Mouse (Mus musculus): ENCODE results near the gene Tln1. TPM values are rescaled to one million over a fixed set of nuclear protein-coding genes. Genes with fewer than 3 reads are reported as not detected.
A peak's percentile ranks its signal among the peaks of the same experiment; 100 is the strongest.

The Tln1 gene
- total RNA-seq, 2 experiments from 2014 or later = 111 to 135 TPM

DNA sequence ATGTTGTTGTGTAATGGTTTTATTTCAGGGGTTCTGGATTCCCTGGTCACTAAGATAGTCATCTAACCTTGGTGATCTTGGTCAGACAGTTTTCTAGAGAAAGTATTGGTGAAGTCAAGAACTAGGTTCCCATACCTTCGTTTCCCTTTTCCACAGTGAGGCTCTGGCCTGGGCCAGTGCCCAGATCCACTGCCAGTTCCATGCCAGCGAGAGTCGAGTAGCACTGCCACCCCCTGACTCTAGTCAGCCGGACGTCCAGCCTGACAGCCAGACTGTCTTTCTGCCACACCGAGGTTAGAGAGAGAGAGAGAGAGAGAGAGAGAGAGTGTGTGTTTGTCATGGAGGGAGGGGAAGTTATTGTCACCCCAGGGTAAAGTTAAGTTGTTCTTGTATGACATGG is 17.2 kb upstream of the Tln1 start:
- intact Hi-C loops (cut with DNase I) = loop anchor here (5.0 to 10.0 kb wide), 3 partner anchors 53 to 525 kb away; partner anchors contain the start of genes Fam221b, Npr2, Tmem8b and Unc13b
- DNase-seq = no peak

DNA sequence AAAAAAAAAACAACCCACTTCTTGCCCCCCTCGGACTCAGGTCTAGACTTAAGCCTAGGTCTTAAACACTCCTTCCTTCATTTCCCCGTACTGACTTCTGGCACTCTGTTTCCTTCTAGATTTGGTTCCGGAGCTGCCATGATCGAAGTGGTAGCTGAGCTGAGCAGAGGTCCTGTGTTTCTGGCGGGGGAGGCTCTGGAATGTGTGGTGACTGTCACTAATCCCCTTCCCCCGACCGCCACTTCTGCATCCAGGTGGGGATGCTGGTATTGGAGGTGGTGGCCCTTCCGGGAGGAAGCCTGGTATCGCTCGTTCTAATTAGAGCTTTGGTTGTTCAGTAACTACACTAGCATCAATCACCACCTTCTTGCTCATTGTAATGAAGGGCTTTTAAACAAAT is 16.8 kb upstream of the Tln1 start:
- intact Hi-C loops (cut with DNase I) = loop anchor here (5.0 to 10.0 kb wide), 2 partner anchors 53 to 524 kb away; partner anchors contain the start of genes Npr2 and Unc13b
- DNase-seq = no peak

DNA sequence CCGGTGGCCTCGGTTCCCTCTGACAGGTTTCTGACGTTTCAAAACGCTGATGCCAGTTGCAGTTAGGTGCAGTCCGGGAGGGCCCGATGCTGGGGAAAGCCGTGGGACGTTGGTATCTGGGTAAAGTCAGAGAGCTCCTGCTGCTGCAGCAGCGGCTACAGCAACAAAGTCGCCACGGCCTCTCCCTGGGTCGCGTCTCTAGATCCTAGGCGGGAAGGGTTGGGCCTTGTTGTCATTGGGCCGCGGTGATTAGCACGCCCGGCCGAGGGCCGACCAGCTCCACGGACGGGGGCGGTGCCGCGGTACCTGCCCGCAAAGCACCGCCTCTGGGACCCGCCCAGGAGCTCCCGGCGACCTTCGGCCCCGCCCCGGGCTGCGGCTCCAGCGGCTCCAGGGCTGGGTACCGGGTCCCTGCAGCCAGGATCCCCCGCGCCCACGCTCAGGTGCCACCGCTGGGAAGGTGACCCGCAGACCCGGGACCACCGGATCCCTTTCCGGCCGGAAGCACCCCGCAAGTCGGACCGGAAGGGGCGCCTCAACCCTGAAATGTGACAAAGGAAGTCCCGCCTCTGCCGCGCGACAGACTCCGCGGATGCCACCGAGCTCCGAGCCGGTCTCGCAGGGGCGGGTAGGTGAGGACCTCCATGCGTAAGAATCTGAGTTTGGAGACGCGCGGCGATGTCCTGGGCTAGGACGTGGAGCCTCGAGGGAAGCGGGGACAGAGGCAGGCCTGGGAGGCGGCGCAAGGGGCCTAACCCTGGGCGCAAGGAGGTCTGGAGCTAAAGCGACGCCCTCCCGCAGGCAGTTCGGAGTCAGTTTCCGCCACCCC is 16.1 kb upstream of the Tln1 start, which contains the start of the genes Rgp1 and Gba2:
Gene Rgp1, plus strand, starts transcription at position 340 of the 829 bp plus-strand sequence.
Gene Gba2, minus strand, starts transcription at position 498 of the 829 bp plus-strand sequence.
- intact Hi-C loops (cut with DNase I) = loop anchor here (1.0 to 10.0 kb wide), 3 partner anchors 16 to 524 kb away; partner anchors contain the start of genes Creb3, Npr2, Tln1 and Unc13b
- DNase-seq = peak; percentile 88 to 89

DNA sequence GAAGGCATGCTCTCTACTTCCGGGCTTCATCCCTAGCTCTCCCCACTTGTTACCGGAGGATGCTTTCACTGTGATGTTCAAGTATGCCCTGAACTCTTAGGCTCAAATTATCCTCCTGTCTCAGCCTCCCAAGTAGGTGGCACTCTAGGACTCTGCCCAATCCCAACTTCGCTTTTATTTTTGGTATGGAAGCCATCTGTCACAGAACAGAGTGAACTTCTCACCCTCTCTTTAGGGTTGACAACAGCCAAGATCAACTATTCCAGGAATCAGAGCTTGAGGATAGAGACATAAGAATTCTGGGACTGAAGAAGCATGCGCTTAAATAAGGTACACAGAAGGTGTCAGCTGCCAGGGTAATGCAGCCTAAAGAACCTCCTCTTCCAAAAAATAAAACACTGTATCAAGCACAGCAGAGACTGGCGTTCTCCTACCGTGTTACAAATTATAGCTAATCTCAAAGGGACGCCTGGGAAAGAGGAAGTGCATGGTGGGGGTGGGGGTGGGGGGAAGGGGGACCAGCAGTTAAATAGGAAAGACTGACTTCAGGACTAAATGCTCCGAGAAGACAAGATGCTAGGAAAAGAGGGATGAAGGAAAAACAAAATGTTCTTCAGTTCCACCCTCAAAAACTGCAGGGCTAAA is 14.9 kb upstream of the Tln1 start:
- no peak for DNase-seq
- intact Hi-C loops (cut with DNase I) = loop anchor here (5.0 to 10.0 kb wide), 2 partner anchors 55 to 523 kb away; partner anchors contain the start of genes Npr2 and Unc13b

DNA sequence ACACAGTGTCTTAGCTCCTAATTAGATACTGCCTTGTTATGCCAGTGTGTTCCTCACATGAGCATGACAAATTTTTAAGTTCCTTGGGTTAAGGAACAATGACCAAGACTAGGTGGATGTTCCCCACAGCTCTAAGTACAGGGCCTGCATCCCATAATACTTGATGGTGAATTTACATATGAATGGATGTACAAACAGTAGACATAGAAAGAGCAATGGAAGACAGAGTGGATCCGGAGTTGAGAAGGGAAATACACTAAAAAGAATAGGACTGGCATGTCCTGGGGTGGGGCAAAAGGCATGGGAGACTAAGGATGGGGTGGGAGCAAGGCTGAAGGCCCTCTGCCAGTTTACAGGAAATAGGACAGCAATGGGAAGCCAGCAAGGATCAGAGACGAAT is 12.9 kb upstream of the Tln1 start:
- no peak for DNase-seq
- intact Hi-C loops (cut with DNase I) = loop anchor here (5.0 to 10.0 kb wide), 2 partner anchors 57 to 521 kb away; partner anchors contain the start of genes Npr2 and Unc13b

DNA sequence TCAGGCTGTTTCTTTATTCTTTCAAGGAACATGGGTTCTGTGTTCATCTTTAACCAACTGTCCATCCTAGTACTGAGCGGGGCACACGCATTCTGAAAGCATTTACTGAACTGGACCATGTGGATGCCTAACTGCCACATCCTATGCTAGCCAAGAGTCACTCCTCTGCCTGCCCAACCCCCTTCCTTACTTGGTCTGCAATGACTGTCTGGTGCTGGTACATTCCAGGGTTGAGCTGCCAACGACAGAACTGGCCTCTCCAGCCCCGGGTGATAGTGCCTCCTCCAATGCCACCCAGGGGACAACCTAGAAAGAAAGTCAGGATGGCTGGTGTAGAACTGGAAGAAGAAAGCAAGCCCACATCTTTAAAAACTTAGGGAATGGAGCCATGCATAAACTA is 11.1 kb upstream of the Tln1 start:
- no peak for DNase-seq
- intact Hi-C loops (cut with DNase I) = loop anchor here (5.0 to 10.0 kb wide), 2 partner anchors 41 to 519 kb away; partner anchors contain the start of gene Unc13b

DNA sequence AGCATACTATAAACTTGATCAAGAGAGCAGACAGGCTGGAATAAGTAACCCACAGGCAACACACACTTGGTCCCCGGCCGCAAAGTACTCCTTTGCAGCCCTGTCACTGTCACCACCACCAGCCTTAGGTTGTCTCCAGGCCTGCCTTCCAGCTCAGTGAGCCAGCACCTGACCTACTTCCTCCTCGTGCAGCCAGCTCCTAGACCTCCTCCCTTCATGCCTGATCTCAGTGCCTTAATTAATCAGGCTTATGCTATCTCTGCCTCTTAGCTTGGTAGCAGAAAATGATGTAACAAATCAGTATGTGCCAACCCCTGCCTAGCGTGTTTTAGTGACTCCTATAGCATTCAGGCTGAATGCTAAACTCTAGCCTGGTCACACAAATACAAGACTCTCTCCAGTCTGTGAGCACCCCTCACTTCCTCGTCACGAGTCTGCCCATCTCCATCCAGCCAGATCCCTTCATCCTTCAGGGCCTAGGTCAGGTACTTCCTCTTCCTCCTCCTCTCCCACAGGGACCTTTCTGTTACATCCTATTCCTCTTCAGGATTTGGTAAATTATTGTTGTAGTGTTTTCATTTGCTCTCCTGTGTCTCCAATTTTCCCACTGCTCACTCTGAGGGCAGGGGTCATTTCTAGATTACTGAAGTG is 9.0 kb upstream of the Tln1 start:
- no peak for DNase-seq
- intact Hi-C loops (cut with DNase I) = loop anchor here (5.0 to 10.0 kb wide), 2 partner anchors 39 to 517 kb away; partner anchors contain the start of gene Unc13b

DNA sequence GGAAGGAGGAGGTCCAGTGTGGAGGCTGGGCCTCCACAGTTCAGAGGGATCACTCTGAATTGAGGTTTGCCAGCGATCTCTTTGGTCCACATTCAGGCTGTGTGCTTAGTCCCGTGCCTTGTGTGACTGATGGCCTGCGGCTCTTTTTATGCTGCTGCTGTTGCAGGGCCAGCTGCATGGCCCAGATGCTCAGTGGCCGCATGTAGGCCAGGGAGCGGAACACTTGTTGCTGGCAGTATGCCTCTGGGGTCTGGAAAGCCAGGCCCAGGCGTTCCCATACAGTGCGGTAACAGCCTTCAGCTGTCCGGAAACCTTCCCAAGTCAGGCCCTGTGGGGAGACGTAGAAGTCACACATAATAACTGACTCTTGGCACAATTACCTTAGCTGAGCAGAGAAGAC is 4.6 kb upstream of the Tln1 start:
- DNase-seq = peak in 1 of 2 experiments; percentile 38
- intact Hi-C loops (cut with DNase I) = no loop called here

DNA sequence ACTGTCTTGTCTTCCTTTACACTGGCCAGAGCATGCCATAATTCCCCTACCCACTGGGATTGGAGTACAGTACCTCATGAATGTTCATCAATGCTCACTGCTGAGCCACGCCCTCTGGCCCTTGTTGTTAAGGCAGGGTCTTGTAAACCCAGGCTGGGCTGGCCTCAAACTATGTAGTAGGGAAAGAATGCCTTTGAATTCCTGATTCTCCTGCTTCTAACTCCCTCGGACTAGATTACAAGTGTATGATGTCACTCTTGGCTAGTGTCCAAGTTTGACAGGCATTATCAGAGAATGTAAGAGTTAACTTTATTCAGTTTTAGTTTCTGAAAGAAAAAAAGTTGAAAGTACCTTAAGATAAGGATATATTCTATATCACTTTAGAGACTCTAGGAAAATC is 1.7 kb upstream of the Tln1 start:
- intact Hi-C loops (cut with DNase I) = no loop called here
- DNase-seq = no peak

DNA sequence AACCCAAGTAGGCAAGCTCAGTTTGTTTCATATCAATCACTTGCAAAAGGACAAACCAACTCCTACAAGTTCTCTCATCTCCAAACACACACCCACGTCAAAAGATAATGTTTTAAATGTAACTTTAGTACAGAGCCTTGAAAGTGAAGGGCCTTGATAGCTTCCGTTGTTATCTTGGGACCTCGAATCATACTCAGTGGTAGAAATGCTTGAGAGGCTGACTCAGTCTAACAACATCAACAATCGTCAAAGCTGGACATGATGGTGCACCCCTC is 1.0 kb upstream of the Tln1 start:
- intact Hi-C loops (cut with DNase I) = no loop called here
- no peak for DNase-seq

DNA sequence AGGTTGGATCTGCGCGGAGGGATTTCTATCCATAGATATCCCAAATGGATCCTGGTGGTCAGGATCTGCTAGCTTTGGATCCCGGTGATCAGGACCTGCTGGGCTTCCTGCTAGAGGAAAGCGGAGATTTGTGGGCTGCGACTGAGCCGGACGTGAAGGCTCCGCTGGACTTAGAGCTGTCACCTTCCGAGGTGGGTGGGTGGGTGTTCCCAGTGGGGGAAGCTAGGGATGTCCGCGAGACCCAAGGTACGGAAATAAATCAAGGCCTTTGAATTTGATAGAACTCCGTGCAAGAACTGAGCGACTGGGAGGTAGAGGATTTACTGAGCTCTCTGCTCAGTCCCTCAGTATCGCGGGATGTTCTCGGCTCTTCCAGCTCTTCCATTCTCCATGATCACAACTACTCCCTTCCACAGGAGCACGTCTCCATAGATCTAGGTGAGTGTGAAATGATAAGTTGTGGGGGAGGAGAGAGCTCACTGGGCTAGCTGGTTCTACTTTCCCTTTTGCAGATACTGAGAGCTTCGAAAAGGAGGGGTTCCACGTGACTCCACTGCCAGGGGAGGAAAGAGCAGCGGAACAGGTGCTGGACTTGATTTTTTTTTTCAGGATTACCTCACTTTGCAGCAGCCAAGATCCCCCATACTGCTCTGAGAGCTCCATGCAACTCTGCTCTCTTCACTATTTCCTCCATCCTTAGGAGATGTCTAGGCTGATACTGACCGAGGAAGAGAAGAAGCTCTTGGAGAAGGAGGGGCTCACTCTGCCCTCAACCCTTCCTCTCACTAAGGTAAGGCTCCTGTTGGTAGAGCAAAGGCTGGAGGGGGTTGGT is 494 bp upstream of the Tln1 start:
- intact Hi-C loops (cut with DNase I) = loop anchor here (1.0 kb wide), 1 partner anchor 15 kb away; the partner anchor contains the start of genes Gba2 and Rgp1
- no peak for DNase-seq

DNA sequence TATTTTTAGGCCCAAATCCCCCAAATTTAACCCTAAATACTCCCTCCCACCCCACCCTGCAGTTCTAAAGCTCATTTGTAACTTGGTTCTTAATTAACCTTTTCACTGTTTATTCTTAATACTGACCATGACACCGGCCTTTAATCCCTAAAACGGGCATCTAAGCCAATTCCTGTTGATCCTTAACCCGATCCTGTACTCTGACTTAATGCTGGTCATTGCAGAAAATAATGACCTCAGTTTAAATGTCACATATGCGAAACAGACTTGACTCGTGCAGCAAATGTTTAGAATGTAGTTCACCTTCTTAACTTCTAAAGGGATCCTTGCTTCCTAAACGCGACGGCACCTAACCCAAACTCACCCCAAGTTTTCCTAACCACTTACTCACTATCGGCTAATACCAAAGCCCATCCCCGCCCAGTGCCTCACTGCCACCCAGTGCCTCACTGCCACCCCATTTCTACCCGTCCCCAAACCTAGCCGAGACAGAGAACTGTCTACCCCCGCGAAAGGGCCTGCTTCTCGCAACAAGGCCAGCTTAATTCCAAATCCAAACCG is 975 bp downstream of the Tln1 start:
- intact Hi-C loops (cut with DNase I) = no loop called here
- DNase-seq = no peak

DNA sequence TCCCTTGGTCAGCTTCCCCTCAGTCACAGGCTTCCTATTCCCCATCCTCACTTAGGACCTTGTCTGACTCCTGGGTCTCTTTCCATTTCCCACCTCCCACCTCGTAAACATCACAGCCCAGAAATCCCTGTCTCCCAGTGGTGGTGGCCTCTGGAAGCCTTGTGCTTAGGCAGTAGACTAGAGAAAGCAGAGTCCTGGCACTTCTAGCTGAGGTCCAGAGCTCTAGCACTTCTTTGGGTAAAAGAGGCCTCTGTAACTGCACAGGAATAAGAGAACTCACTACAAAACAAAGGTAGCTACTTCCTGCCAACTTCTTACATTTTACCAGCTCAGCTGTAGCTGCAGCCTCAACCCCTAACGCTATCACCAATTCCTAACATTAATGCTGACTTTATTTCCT is 1.5 kb downstream of the Tln1 start:
- no peak for DNase-seq
- intact Hi-C loops (cut with DNase I) = no loop called here

DNA sequence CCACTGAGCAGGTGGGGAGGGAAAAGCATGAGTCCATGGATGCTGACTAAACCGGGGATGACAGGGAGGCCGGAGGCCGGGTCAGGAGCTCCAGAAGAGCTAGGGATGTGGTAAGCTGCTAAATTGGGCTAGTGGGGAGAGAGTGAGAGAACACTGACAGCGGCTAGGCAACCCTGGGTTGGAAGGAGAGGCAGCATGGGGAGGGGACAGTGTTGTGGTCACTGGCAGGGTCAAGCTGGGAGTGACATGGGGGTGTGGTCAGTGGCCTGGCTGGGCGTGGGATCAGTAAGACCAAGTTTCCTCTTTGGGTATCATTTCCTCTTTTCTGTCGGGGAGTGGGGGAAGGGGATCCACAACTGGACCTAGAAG is 2.3 kb downstream of the Tln1 start:
- intact Hi-C loops (cut with DNase I) = no loop called here

DNA sequence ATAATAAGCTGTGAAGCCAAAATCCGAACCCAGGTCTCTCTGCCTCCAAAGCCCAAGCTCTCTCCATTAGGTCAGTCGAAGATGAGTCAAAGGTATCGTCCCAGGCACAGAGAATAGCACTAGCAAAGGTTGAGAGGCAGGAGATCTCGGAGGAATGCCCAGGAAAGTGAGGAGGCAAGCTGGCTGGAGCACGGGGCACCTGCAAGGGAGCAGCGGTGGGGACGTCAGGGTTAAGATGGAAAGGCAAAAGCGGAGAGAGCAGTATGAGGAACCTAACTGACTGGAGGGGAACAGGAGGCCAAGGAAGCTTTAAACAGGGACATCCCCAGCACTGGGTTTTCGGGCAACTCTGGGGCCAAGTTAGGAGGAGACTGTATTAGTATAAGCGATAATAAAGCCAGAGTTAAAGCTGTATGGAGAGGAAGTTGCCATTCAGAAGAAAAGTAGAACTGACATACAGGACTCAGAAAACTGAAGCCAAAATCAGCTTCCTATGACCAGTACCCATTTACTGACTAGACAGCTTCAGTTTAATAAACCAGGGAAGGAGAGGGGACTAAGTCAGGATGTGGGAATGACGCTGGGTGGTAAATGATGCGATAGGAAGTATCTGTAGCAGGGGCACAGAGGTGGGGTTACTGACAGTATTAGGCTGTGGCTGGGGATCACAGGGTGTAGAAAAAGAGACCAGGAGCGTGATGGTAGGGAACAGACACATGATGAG is 2.8 kb downstream of the Tln1 start:
- intact Hi-C loops (cut with DNase I) = loop anchor here (5.0 kb wide), 1 partner anchor 37 kb away; the partner anchor contains the start of gene Tpm2
- no peak for DNase-seq

More for the DNA sequence above, 2.3 kb downstream of the Tln1 start:
- peak; percentile 46 to 56 for DNase-seq

DNA sequence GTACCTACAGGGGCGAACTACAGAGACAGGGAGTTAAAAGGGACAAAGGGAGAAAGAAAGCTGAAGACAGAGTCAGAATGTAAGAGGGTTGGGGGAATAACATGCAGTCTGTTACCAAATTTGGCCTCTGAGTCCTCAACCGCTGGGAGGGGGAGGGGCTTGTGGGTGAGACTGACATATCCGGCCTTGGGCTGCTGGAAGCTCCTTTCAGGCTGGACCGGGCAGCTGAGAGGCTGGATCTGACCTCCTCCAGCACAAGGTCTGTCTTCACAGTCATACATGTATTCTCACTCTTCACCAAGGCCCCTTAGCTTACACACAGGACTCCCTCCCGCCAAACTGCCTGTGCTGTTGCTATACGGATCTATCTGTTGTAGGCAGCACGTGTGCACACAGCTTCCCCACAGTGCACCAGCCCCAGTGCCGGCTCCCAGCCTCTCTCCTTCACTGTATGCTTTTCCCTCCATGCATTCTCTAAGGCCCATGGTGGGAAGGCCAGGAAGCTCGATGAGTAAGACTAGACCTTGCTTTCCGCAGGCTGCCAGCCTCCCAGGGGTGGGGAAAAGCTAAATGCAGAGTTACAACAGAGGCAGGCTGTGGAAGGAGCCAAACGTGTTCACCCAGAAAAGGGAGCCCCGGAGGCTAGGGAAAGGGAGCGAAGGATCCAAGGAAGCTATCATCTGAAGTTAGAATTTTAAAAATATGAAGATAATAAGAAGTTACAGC is 3.7 kb downstream of the Tln1 start:
- peak; percentile 65 to 80 for DNase-seq
- intact Hi-C loops (cut with DNase I) = loop anchor here (5.0 kb wide), 1 partner anchor 36 kb away; the partner anchor contains the start of gene Tpm2

DNA sequence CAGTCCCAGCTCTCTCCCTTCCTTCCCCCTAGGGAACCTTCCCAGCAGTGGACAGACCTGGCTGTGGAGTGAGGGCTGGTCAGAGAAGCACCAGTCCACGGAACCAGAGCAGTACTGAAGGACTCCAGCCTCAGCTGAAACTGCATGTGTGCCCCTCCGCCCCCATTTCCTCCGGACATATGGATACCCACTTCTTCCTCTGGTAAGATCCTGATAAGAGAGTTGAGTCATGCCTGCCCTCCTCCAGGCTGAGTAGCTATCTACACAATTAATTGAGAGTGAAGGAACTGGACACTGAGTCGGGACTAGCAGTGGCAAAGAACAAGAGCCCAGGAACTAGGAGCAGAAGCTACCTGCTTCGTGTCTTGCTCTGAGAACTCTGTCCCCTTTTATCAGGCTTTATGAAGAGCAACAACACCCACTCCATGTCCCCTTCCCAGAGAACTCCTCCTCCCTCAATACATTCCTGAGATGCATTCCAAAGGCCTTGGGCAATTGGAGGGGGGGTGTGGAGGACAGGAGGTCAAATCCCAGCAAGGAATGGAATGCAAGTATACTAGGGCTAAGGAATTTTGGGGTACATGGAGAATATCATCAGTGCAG is 4.4 kb downstream of the Tln1 start:
- DNase-seq = no peak
- intact Hi-C loops (cut with DNase I) = loop anchor here (5.0 kb wide), 1 partner anchor 36 kb away; the partner anchor contains the start of gene Tpm2

DNA sequence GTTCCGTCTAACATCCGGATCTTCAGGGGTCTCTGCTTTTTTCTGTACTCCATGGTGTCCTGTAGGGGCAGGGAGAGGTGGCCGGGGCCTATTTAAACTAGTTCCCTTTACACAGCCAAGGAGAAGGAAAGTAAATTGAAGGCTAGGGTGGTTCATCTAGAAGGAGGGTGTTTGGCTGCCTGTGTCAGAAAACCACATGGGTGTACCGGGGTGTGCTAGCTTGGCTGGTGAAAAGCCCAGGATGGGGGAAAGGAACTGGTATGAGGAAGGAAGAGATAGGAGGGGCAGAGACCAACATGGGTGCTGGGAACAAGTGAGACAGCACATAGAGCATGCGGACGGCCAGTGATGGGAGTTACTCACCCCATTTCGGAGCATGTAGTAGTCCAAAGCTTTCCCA is 6.6 kb downstream of the Tln1 start:
- intact Hi-C loops (cut with DNase I) = loop anchor here (5.0 kb wide), 1 partner anchor 34 kb away; the partner anchor contains the start of gene Tpm2
- no peak for DNase-seq

All from heart, postnatal 14 days (tissue).